Mouse (Mus musculus): ENCODE measurements at regions not wholly inside any gene's neighbourhood (a gene's known extent, or its start where the extent isn't known, plus 50 kb on each side); places are given as distances from the start of the nearest gene placed in this dataset.

- Histone ChIP-seq H3K9me3 (no peaks in the 10 kb centered on the region), H3K27me3 (ENCODE audit: insufficient read depth, poor library complexity, severe bottlenecking) (no peaks in the 10 kb centered on the region), H3K4me3 (no peak overlapping the region), H3K4me1 (no peaks in the 10 kb centered on the region), H3K36me3 (no peaks in the 10 kb centered on the region), H3K27ac (no peak overlapping the region)
- 58% methylated on average over 1 of the region's 1 CpGs for WGBS
- no peak for DNase-seq (ENCODE audit: low spot score)
Measured at GRCm38 (mm10) chr11:43952151-43952550, 51.1 kb upstream of the Adra1b start.

GRCm38 (mm10) chr11:43958241-43958975 is 57.4 kb upstream of the Adra1b start:
- Histone ChIP-seq H3K4me1 (no peaks in the 10 kb centered on the region), H3K27me3 (ENCODE audit: insufficient read depth, poor library complexity, severe bottlenecking) (no peaks in the 10 kb centered on the region), H3K9me3 (no peaks in the 10 kb centered on the region), H3K36me3 (no peaks in the 10 kb centered on the region), H3K27ac (no peak overlapping the region), H3K4me3 (no peak overlapping the region)
- 43% methylated on average over 3 of the region's 3 CpGs for WGBS
- DNase-seq (ENCODE audit: low spot score), result no peak

- Histone ChIP-seq H3K4me1 (no peaks in the 10 kb centered on the region), H3K36me3 (no peaks in the 10 kb centered on the region), H3K4me3 (no peak overlapping the region), H3K27ac (no peak overlapping the region), H3K9me3 (no peaks in the 10 kb centered on the region), H3K27me3 (ENCODE audit: insufficient read depth, poor library complexity, severe bottlenecking) (no peaks in the 10 kb centered on the region)
- DNase-seq (ENCODE audit: low spot score), result no peak
- 23% methylated on average over 2 of the region's 2 CpGs for WGBS
Measured at GRCm38 (mm10) chr11:43958976-43959315, 57.9 kb upstream of the Adra1b start.

GRCm38 (mm10) chr11:43960348-43961105 is 59.5 kb upstream of the Adra1b start:
- Histone ChIP-seq H3K27me3 (ENCODE audit: insufficient read depth, poor library complexity, severe bottlenecking) (no peaks in the 10 kb centered on the region), H3K4me1 (no peaks in the 10 kb centered on the region), H3K36me3 (no peaks in the 10 kb centered on the region), H3K27ac (no peak overlapping the region), H3K4me3 (no peak overlapping the region), H3K9me3 (no peaks in the 10 kb centered on the region)
- WGBS, result 81% methylated on average over 5 of the region's 5 CpGs
- no peak for DNase-seq (ENCODE audit: low spot score)

GRCm38 (mm10) chr11:43961398-43962070 is 60.5 kb upstream of the Adra1b start:
- H3K4me3 ChIP-seq, result no peak overlapping the region
- no peaks in the 10 kb centered on the region for H3K36me3 ChIP-seq
- no peaks in the 10 kb centered on the region for H3K27me3 ChIP-seq (ENCODE audit: insufficient read depth, poor library complexity, severe bottlenecking)
- no peak for DNase-seq (ENCODE audit: low spot score)
- WGBS, result 82% methylated on average over 6 of the region's 6 CpGs
- H3K9me3 ChIP-seq, result no peaks in the 10 kb centered on the region
- H3K27ac ChIP-seq, result no peak overlapping the region
- H3K4me1 ChIP-seq, result no peaks in the 10 kb centered on the region

- no peak overlapping the region for H3K4me3 ChIP-seq
- WGBS, result 87% methylated on average over 1 of the region's 1 CpGs
- H3K27ac ChIP-seq, result no peak overlapping the region
- no peaks in the 10 kb centered on the region for H3K27me3 ChIP-seq (ENCODE audit: insufficient read depth, poor library complexity, severe bottlenecking)
- no peaks in the 10 kb centered on the region for H3K4me1 ChIP-seq
- no peaks in the 10 kb centered on the region for H3K36me3 ChIP-seq
- no peaks in the 10 kb centered on the region for H3K9me3 ChIP-seq
- no peak for DNase-seq (ENCODE audit: low spot score)
Measured at GRCm38 (mm10) chr11:43967764-43968163, 66.8 kb upstream of the Adra1b start.

- Histone ChIP-seq H3K36me3 (no peaks in the 10 kb centered on the region), H3K4me1 (no peaks in the 10 kb centered on the region), H3K9me3 (no peaks in the 10 kb centered on the region), H3K27me3 (ENCODE audit: insufficient read depth, poor library complexity, severe bottlenecking) (no peaks in the 10 kb centered on the region), H3K4me3 (no peak overlapping the region), H3K27ac (no peak overlapping the region)
- DNase-seq (ENCODE audit: low spot score), result no peak
- WGBS, result 80% methylated on average over 3 of the region's 3 CpGs
Measured at GRCm38 (mm10) chr11:43971886-43972285, 70.9 kb upstream of the Adra1b start.

- 33% methylated on average over 4 of the region's 4 CpGs for WGBS
- no peak for DNase-seq (ENCODE audit: low spot score)
Measured at GRCm38 (mm10) chr11:43976024-43976423, 75.0 kb upstream of the Adra1b start.

GRCm38 (mm10) chr11:43979406-43979805 is 78.4 kb upstream of the Adra1b start:
- no peaks in the 10 kb centered on the region for H3K27me3 ChIP-seq (ENCODE audit: insufficient read depth, poor library complexity, severe bottlenecking)
- no peaks in the 10 kb centered on the region for H3K9me3 ChIP-seq
- no peak for DNase-seq (ENCODE audit: low spot score)
- H3K36me3 ChIP-seq, result no peaks in the 10 kb centered on the region
- no peak overlapping the region for H3K27ac ChIP-seq
- WGBS, result 73% methylated on average over 7 of the region's 7 CpGs
- no peak overlapping the region for H3K4me3 ChIP-seq
- H3K4me1 ChIP-seq, result no peaks in the 10 kb centered on the region

More at GRCm38 (mm10) chr11:43976024-43976423, 75.0 kb upstream of the Adra1b start:
- no peaks in the 10 kb centered on the region for H3K4me1 ChIP-seq
- no peaks in the 10 kb centered on the region for H3K27me3 ChIP-seq (ENCODE audit: insufficient read depth, poor library complexity, severe bottlenecking)
- H3K27ac ChIP-seq, result no peak overlapping the region
- no peak overlapping the region for H3K4me3 ChIP-seq
- H3K36me3 ChIP-seq, result no peaks in the 10 kb centered on the region
- H3K9me3 ChIP-seq, result no peaks in the 10 kb centered on the region

- H3K27me3 ChIP-seq (ENCODE audit: insufficient read depth, poor library complexity, severe bottlenecking), result no peaks in the 10 kb centered on the region
- no peaks in the 10 kb centered on the region for H3K36me3 ChIP-seq
- no peak overlapping the region for H3K4me3 ChIP-seq
- H3K4me1 ChIP-seq, result no peaks in the 10 kb centered on the region
- DNase-seq (ENCODE audit: low spot score), result no peak
- 80% methylated on average over 4 of the region's 4 CpGs for WGBS
- H3K27ac ChIP-seq, result no peak overlapping the region
- H3K9me3 ChIP-seq, result no peaks in the 10 kb centered on the region
Measured at GRCm38 (mm10) chr11:43980444-43980843, 79.4 kb upstream of the Adra1b start.

GRCm38 (mm10) chr11:43989911-43990430 is 89.0 kb upstream of the Adra1b start:
- Histone ChIP-seq H3K27me3 (ENCODE audit: insufficient read depth, poor library complexity, severe bottlenecking) (no peaks in the 10 kb centered on the region), H3K4me3 (no peak overlapping the region), H3K36me3 (no peaks in the 10 kb centered on the region), H3K27ac (no peak overlapping the region), H3K9me3 (no peaks in the 10 kb centered on the region), H3K4me1 (no peaks in the 10 kb centered on the region)
- WGBS, result 67% methylated on average over 1 of the region's 1 CpGs
- DNase-seq (ENCODE audit: low spot score), result no peak

GRCm38 (mm10) chr11:43992011-43992471 is 91.0 kb upstream of the Adra1b start:
- 67% methylated on average over 6 of the region's 6 CpGs for WGBS
- Histone ChIP-seq H3K4me1 (no peaks in the 10 kb centered on the region), H3K27me3 (ENCODE audit: insufficient read depth, poor library complexity, severe bottlenecking) (no peaks in the 10 kb centered on the region), H3K9me3 (no peaks in the 10 kb centered on the region), H3K4me3 (no peak overlapping the region), H3K36me3 (no peaks in the 10 kb centered on the region), H3K27ac (no peak overlapping the region)
- no peak for DNase-seq (ENCODE audit: low spot score)
